Mouse (Mus musculus): Measurements from ENCODE around the gene Fdx1l.

Fdx1l gene

DNA sequence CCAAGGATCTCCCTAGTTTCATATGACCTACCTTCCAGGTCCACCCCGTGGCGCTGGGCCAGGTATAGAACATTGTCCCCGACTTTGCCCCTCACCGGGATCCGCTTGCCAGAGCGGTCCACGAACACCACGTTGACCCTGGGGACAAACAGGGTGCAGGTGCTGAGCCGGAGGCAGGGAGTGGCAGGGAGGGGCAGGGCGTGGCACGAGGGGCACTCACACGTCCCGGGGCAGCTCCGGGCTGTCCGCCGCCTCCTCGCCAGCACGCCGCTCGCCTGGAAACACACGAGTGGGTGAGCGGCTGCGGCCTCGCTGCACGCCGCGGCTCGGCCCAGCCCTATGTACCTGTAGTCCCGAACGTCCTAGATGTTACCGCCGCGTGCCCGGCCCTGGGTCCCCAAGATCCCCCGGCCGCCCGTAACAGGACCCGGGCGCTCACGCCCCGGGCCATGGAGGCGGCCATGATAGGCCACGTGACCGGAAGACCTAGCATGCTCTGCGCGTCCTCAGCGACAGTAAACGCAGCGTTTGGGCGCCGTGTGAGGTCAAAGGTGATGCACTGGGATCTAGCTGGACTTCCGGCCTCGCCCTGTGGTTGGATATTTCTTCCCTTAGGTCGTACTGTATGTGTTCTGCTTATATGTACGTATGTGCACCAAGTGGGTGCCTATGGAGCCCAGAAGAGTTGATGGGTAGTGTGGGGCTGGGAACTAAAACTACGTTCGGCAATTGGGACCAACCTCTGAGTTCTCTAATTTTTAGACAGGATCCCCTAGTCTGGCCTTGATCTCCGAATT is at the start of gene Fdx1l, which contains the start of gene Gm49373:
Fdx1l (minus strand) TSS at position 571 of the 797 bp plus-strand sequence.
Gm49373 (minus strand) TSS at position 53 of the 797 bp plus-strand sequence.
- DNase-seq (ENCODE audit: low spot score in 2 of 2) = peak; percentile 83 to 90

DNA sequence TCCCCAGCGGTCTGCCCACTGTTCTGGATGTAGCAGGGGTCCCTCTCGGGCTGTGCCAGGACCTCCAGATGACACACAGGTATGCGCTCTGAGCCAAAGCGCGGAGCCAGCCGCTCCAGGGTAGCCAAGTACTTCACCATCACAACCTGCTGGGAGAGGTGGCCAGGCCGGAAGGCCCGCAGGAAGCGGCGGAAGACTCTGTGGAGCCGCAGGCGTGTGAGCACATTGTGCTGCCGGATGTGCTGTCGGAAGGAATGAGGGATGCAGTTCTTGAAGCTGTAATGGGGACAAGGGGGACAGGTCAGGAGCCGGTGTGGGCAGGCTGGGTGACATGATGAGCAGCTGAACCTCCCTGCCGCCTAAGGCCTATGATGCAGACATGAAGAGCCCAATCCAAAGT is 48.1 kb upstream of the Fdx1l start:
- no peak for DNase-seq (ENCODE audit: low spot score in 2 of 2)

DNA sequence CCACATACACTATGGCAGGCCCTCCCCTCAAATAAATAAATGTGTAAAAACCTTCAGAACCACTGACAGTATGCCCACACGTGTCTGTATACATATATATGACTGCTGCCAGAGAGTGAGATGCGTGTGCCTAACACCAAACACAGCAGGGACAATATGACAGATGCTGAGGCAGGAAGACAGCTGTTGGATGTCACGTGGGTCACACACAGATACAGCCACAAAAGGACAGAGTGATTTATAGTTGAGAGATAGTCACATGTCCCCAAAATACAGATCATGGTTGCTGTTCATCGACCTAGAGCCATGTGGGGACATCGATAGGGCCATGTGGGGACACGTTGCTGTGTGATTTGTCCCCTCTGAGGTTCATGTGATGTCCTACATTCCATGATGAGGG is 43.7 kb upstream of the Fdx1l start:
- no peak for DNase-seq (ENCODE audit: low spot score in 2 of 2)

DNA sequence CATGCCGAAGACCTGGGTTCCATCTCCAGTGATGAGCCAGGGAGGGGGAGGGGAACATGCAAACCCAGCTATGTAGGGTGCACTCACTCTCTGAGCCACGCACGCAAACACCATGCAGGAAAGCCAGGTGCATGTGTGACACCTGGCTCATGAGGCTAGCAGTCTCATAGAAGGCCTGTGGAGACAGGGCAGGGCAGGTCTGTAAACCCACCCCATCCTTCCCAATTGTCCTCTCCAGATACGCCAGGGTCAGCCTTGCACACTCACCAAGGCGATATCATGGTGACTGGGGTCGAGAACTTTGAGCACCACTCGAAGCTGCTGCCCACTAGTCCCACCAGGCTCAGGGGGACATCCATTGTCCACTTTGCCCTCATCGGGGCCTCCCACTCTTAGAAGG is 41.7 kb upstream of the Fdx1l start:
- no peak for DNase-seq (ENCODE audit: low spot score in 2 of 2)

DNA sequence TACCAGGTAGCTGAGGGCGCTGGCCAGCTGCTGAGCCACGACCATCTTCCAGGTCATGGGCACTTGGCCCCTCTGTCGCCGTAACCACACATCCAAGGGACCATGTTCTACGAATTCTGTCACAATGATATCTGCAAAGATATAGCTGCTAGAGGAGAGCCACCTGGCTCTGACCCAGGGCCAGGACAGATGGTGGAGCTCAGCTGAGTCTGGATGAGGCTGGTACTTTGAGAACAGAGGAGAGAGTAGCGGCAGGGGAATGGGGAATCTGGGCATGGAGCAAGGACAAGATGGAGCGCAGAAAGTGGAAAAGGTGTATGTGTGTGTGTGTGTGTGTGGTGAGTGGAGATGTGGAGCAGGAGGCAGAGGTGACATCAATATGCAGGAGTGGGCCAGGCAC is 40.8 kb upstream of the Fdx1l start:
- DNase-seq (ENCODE audit: low spot score in 2 of 2) = no peak

DNA sequence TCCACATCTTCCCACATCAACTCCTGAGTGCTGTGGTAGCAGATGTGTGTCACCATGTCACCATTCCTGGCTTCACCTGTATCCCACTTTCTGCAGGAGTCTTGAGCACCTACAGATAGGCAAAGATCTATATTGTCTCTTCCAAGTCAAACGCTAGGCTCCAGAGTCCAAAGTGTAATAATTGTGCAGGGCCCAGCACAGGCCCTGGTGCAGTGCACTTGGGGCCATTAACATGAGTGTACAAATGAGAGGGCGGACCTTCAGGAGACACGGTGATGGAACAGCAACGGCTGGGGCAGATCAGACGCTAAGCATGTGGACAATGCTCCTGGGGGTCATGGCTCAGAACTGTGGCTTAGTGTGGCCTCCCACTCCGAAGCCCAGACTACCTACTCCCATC is 40.3 kb upstream of the Fdx1l start:
- no peak for DNase-seq (ENCODE audit: low spot score in 2 of 2)

DNA sequence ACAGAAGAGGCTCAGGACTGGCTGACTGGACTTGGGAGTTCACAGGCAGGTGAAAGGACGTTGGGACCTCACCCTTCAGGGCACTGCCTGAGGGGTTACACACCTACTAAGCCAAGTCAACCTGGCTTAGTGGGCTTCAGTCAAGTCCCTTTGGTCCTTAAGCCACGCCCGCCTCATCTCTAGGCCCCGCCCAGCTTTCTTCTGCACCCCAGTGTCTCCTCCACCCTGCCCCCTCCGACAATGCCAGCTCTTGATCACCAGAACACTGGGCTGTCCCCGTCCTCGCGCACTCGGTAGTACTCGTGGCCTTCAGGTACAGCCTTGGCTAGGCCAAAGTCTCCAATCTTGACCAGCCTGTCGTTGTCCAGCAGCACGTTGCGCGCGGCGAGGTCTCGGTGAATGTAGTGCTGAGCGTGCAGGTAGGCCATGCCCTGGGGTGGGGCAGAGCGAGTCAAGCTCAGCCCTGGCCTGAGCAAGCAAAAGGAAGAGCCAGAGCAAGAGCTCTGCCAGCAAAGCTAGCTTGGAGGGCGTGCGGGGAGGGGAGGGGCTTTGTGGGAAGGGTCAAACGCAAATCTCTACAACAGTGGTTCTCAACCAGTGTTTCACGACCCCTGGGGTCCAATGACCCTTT is 34.3 kb upstream of the Fdx1l start:
- DNase-seq (ENCODE audit: low spot score in 2 of 2) = no peak

DNA sequence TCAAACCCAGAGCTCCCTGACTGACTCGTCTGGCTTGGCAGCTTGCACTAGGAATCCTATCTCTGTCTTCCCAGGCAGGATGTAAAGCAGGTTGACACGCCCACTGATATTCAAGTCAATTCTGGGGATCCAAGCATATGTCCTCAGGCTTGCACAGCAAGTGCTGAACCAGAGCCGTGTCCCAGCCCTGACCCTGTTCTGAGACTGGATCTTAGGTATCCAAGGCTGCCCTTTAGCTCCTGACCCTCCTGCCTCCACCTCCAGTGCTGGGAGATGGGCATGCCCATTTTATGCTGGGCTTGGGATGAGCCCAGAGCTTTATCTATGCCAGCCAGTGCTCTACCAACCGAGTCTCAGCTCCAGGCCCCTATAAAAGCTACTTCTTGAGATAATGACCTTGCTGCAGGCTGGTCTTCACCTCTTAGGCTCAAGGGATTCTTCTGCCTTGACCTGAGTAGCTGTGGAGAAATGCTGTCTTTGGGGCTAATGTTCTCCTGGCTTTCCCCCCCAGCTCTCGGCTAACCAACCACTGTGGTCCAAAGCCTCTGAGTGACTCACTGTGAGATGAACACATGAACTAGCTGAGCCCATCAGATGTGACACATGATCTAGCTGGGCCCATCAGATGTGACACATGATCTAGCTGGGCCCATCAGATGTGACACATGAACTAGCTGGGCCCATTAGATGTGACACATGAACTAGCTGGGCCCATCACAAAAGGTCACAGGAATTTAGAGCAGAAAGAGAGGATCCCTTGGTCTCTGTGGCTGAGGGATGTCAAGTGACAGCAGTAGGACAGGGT is 32.5 kb upstream of the Fdx1l start:
- DNase-seq (ENCODE audit: low spot score in 2 of 2) = no peak

DNA sequence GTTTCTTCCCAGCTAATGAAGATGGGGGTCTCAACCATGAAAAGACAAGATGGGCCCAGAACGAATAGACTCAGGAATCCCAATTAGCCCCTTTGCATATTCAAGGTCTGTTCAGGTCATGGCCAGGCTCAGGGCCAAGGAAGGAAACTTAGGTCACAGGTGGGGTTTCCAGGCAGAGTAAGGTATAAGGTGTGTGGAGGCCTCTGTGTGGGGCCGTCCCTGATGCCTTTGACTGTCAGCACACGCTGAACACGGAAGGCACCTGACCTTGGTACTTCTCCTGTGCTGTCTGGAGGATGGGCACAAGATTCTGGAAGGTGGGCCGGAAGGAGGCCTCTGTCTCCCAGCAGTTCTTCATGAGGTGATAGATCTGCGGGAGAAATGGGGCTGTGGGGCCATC is 31.4 kb upstream of the Fdx1l start:
- DNase-seq (ENCODE audit: low spot score in 2 of 2) = no peak

DNA sequence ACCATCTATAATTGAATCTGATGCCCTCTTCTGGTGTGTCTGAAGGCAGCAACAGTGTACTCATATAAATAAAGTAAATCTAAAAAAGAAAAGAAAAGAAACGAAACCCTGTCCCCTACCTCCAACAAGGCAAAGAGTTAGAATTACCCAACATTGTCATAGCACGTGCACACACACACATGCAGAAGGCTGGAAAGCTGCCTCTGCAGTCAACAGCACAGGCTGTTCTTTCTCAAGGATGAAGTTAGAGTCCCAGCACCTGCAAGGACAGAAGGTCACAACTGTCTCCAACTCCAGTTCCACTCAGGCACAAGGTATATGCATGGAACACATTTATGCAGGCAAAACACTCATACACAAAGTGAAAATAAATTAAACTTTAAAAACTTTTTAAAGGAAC is 28.7 kb upstream of the Fdx1l start:
- DNase-seq (ENCODE audit: low spot score in 2 of 2) = no peak

DNA sequence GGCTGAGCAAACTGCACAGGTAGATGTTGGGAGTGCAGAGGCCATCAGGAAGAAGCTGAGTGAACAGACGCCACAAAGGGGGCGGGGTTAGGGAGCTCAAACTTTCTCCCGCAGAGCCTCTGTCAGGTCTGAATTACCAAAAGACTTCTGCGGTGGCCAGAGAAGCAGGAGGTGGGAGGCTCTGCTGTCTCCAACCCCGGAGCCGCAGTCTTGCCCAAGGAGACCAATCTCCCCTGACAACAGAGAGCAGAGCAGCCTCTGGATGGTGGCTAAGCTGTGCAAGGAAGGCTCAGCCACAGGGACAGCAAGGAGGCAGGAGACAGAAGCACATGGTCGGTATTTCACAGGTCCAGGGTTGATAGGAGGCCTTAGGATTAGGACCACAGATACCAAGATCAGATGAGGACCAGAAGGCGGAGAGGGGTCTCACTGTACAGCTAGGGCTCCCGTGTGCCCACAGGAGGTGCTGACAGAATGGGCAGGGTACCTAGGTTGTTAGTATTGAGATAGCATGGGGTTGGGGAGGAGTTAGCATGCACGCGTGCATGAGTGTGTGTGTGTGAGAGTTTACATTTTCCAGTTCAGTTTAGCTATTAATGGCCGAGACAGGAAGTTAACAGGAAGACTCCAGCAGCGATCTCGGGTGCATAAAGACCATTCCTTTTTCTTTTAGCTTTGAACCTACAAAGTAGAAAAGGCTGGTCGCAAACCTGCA is 27.2 kb upstream of the Fdx1l start:
- DNase-seq (ENCODE audit: low spot score in 2 of 2) = no peak

DNA sequence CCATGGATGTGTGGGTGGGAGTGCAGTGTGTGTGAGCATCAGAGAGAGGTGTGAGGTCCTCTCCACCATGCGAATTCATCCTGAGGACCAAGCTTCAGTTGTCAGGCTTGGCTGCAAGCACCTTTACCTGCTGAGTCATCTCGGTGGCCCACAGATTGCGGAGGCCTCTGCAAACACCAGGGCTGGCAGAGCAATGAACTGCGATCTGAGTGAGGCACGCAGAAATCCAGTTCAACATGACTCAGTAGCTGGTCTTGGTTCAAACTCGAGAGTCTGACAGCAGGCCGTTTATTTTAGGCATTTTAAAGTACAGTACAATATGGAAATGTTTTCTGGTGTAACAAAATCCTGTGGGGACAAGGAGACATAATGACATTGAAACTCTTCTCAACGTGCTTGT is 24.4 kb upstream of the Fdx1l start:
- no peak for DNase-seq (ENCODE audit: low spot score in 2 of 2)

DNA sequence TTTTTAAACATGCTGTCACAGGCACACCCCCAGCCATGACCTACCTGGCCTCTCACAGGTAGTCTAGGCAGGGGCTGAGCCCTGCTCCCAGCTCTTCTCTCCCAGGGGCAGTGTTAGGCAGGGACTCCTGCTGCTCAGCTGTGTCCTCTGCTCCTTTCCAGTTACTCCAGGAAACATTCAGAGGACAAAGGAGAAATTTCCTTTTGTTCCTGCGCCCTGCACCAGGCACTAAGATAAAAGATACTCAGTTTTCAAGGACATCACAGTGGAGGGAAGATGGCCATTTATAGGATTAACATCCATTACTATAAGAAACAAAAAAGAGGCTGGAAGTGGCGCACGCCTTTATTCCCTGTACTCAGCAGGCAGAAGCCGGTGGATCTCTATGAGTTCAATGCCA is 22.5 kb upstream of the Fdx1l start:
- no peak for DNase-seq (ENCODE audit: low spot score in 2 of 2)

DNA sequence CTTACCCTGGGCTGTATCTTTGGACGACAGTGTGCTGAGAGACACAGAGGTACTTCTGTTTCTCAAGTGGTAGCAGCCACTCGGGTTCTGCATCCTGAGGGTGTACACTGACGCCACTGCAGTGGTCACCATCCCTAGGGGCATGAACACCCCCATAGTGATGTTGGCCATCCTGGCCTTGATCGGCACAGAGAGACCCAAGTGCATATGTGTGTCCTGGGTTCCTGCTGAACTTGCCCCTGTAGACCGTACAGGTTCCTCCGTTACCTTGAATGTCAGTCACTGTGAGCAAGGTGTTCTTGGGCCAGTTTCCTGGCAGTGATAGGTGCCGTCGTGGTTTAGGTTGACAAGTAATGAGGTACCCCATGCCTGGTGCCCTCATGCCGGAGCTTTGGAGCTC is 20.0 kb upstream of the Fdx1l start:
- DNase-seq (ENCODE audit: low spot score in 2 of 2) = no peak

DNA sequence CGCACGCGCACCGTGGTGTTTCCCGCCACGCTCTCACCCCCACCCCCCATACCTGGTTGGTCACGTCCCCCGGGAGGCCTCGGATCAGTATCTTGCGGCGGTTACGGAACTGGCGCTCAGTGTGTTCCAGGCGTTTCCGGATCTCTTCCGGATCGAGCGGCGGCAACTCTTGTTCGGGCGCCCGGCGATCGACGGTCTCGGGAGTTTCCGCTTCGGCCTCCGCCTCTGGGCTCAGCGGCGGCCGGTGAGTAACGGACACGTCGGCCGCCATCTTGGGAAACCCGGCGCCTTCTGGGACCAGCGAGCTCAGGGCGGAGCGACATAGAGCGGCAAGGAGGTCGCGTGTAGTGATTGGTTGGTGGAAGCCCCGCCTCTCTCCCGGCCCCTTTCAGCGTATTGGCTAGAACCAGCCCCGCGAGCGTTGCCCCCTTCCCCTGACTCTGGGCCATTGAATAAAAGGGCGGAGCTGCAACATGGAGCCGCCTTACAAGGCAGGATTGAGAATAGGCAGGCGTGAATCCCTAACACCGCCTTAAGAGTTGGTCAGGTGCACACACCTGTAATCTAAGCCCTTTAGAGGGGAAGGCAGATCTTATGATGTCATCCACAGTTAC is 18.4 kb upstream of the Fdx1l start, which contains the start of the genes Gm38431 and Raver1:
Gm38431 (minus strand) TSS at position 291 of the 614 bp plus-strand sequence.
Raver1 (minus strand) TSS at position 302 of the 614 bp plus-strand sequence.
- peak; percentile 97 for DNase-seq (ENCODE audit: low spot score in 2 of 2)

DNA sequence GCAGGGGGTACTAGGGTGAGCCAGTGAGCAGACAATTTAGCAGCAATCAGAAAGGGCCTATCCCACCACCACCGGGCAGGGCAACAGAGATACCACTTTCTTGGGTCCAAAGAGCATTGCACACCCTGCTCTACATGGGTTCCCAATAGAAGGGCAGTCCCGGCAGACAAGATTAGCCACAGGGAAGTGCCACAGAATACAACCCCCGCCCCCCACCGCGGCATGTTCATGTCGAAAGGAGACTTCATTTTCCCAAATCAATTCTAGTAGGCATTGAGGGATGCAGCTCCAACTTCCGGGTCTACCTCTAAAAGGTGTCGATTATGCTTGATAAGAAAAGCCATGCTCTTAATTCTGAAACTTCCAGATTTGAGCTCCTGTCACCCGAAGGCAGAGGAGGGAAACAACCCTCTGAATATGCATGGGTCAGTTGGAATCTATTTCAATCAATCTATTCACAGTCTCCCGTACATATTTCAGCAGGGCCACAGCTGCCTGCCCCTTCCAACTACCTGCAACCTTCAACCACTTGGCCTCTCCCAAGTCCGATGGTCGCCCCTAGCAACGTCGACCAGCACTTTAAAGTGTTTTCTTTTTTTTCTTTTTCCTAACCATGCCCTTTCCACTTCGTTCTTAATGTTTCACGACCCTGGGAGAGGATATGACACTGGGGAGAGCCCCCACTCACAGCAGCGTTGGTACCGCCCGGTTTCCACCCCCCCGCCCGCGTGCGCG is 17.7 kb upstream of the Fdx1l start:
- DNase-seq (ENCODE audit: low spot score in 2 of 2) = no peak

DNA sequence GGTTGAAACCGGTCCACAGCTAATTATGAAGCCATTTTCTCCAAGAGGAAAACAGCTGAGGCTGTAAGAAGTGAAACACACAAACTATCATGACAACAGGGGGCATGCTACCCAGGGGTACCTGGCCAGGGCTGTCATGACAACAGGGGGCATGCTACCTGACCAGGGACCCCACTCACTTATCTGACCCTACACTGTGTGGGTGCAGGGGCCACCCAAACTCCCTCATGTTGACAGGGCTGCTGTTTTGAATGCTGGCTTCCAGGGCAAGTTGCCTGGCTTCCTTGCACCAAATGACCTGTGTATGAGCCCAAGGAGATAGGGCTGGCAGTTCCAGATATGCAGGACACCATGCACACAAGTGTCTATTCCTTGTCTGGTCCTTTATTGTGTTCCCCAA is 17.1 kb upstream of the Fdx1l start:
- DNase-seq (ENCODE audit: low spot score in 2 of 2) = no peak

DNA sequence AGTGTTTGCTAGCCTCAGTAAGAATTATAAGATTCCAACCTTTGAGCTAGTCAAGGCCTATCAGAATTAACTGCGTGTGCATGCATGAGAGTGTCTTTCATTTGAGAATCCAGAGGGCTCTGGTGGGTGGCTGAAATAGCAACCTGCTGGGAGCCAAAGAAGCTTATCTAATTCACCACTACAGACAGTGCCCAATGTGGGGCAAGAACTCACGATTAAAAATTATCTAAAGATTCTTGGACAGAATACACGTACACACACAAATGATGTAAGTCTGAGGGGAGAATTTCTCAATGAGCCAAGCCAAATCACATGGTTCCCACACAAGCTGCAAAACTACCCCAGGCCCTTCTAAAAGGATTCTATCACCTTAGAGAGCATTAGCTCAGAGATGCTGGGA is 9.9 kb upstream of the Fdx1l start:
- no peak for DNase-seq (ENCODE audit: low spot score in 2 of 2)

DNA sequence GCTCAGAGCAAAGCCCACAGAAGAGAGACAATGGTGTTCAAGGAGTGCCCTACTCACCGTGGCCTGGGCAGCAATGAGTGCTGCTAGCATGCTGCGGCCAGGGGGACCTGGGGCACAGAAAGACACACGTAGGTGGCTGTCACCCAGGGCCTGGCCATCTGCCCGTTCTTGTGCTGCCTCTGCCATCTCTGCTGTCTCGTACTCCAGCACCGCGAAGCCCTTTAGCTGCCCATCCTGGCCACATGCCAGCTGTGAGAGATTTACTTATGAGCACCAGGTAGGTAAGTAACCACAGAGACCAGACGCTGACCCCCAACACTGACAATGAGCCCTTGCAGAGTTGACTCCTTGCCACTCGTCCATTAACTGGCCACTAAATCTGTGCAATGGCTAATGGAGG is 7.7 kb upstream of the Fdx1l start:
- no peak for DNase-seq (ENCODE audit: low spot score in 2 of 2)

DNA sequence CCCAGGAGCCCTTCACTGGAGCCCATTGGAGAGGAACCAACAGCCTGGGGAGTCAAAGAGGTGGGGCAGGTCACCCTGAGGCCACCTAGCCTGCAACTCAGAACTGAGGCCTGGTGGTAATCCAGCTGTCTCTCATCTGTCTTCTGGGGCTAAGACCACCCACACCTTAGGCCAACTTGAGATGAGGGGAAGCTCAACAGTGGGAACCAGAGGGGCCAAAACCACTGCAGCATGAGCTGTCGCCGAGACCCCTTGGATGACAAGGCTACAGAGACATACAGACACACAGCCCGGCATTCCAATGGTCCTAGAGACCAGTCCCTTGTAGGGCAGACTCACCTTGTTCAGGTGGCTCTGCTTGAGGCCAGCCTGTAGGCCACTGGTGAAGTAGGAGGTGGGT is 2.2 kb upstream of the Fdx1l start:
- no peak for DNase-seq (ENCODE audit: low spot score in 2 of 2)

DNA sequence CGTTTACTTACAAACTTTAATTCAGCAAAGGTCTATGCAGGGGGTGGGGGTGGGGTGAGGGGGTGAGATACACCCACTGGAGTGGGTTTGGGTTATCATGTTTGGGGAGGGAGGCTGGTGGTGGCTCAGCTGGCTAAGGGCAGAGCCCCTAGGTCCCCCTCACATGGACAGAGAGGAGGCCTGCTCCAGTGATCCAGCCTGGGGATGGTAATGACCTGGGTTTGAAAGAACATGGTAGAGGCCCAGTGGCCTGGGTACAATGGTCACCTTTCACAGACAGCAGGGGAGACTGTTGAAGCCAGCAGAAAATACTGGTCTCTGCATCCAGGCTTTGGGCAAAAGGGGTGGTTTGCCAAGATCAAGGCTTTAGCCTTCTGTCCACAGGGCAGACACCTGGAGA is 759 bp upstream of the Fdx1l start:
- DNase-seq (ENCODE audit: low spot score in 2 of 2) = no peak
